Mouse (Mus musculus) ovary, adult 10 weeks (tissue): Measurements from ENCODE around the gene Scgb1b7. TPM values are rescaled to one million over a fixed set of nuclear protein-coding genes. Genes with fewer than 3 reads are reported as not detected.

Experiments used
- polyA plus RNA-seq: library from polyadenylated mRNA; stranded (reverse); fragments of 350-450 nt; fragmentation: Illumina TruSeq; extraction: RNeasy Lipid Tissue Mini Kit (QIAGEN cat#74804); gene quantifications from one replicate; pipeline ENCODE4 v1.2.3, GENCODE M21; 2014

The Scgb1b7 gene
- not detected for polyA plus RNA-seq

GRCm38 (mm10) chr7:31712365-31712764 lies at the start of gene Scgb1b7:
Gene Scgb1b7 (plus strand): TSS chr7:31712665.

GRCm38 (mm10) chr7:31705657-31706056 lies 6.8 kb upstream of the Scgb1b7 start, which contains the start of gene Scgb2b7:
Gene Scgb2b7 (minus strand): TSS chr7:31705757.

Other genes starting within 250 kb of the Scgb1b7 start
- not detected for gene Scgb2b7, start 6.9 kb upstream of the Scgb1b7 start, polyA plus RNA-seq